Mouse (Mus musculus): Measurements from ENCODE around the gene Swap70.

DNA sequence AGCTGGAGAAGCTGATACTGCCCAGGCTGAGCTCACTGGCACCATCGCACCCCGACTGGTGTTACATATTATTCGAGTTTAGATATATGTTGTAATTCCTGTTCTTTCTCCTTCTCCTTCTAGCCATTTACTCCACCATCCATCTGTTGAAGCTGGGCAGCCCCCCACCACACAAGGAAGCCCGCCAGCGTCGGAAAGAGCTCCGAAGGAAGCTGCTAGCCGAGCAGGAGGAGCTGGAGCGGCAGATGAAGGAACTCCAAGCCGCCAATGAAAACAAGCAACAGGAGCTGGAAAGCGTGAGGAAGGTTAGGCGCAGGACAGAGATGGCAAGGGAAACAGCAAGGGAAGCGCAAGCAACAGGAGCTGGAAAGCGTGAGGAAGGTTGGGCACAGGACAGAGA, 48.3 kb downstream of the Swap70 start:
- TF ChIP-seq EP300 (IDR thresholded peaks at IDR 0.05) (no peak), CTCF (IDR thresholded peaks at IDR 0.05) (no peak)

All from lung, postnatal 0 days (tissue).